Mouse (Mus musculus) kidney, postnatal 0 days (tissue): ENCODE data around the gene Mrpl20. TPM values are rescaled to one million over a fixed set of nuclear protein-coding genes. Genes with fewer than 3 reads are reported as not detected.

Experiments
- ATAC-seq: fragments of 200-750 bp; cut with Nextera tagmentation; replicated peaks from 2 replicates; pipeline ENCODE4 v1.8.0; 2017; ENCODE audit warnings: low read depth, moderate number of reproducible peaks, moderate TSS enrichment, moderate library complexity; ENCODE audit not compliant: low FRiP score
- DNase-seq: peaks from one replicate; pipeline ENCODE4 v3.0.0-alpha.2; 2016; ENCODE audit warnings: low spot score
- H3K27ac ChIP-seq: fragments of 300-500 bp; sonication (generic); 2 replicates; pipeline ENCODE4 v1.5.1; 2014; ENCODE audit warnings: mild to moderate bottlenecking
- H3K27me3 ChIP-seq: fragments of 300-500 bp; sonication (generic); 2 replicates; pipeline ENCODE4 v1.6.1; 2014; ENCODE audit warnings: low read length, mixed read lengths; ENCODE audit not compliant: insufficient read depth
- H3K36me3 ChIP-seq: fragments of 300-500 bp; sonication (generic); 2 replicates; pipeline ENCODE4 v1.6.1; 2014; ENCODE audit warnings: low read length, mixed read lengths; ENCODE audit not compliant: insufficient read depth
- H3K4me1 ChIP-seq: fragments of 300-500 bp; sonication (generic); replicated peaks from 2 replicates; pipeline ENCODE4 v1.6.1; 2014; ENCODE audit warnings: antibody characterized with exemption, low read length, mixed read lengths; ENCODE audit not compliant: insufficient read depth
- H3K4me2 ChIP-seq: fragments of 300-500 bp; sonication (generic); 2 replicates; pipeline ENCODE4 v1.6.1; 2014; ENCODE audit warnings: mild to moderate bottlenecking, low read length, moderate library complexity, mixed read lengths
- H3K4me3 ChIP-seq: fragments of 300-500 bp; sonication (generic); replicated peaks from 2 replicates; pipeline ENCODE4 v1.5.1; 2014; ENCODE audit warnings: low read depth, low read length
- H3K9ac ChIP-seq: fragments of 300-500 bp; sonication (generic); 2 replicates; pipeline ENCODE4 v1.6.1; 2014; ENCODE audit warnings: low read depth, low read length
- H3K9me3 ChIP-seq: fragments of 300-500 bp; sonication (generic); replicated peaks from 2 replicates; pipeline ENCODE4 v1.6.1; 2016; ENCODE audit warnings: low read length, inconsistent platforms, mixed read lengths
- CTCF ChIP-seq: IDR thresholded peaks from 2 replicates; pipeline ENCODE4 v1.5.1; 2016; ENCODE audit warnings: antibody characterized with exemption, low read depth, mild to moderate bottlenecking, moderate library complexity
- WGBS: fragments of 180-500 bp; shearing (Covaris S2); extraction: QIAGEN DNeasy Blood & Tissue Kit; methylation state at CpG from one replicate; pipeline ENCODE4 v1.1.7; 2014; 5-methylcytosine and 5-hydroxymethylcytosine counted together
- polyA plus RNA-seq: library from polyadenylated mRNA; unstranded; fragments of >200 nt; fragmentation: Nextera tagmentation; extraction: Ambion mirVana; gene quantifications from 2 replicates; pipeline ENCODE4 v1.2.1, GENCODE M21; 2015

Mrpl20 gene
- polyA plus RNA-seq, 1 experiment from 2014 or later = 294 TPM

DNA sequence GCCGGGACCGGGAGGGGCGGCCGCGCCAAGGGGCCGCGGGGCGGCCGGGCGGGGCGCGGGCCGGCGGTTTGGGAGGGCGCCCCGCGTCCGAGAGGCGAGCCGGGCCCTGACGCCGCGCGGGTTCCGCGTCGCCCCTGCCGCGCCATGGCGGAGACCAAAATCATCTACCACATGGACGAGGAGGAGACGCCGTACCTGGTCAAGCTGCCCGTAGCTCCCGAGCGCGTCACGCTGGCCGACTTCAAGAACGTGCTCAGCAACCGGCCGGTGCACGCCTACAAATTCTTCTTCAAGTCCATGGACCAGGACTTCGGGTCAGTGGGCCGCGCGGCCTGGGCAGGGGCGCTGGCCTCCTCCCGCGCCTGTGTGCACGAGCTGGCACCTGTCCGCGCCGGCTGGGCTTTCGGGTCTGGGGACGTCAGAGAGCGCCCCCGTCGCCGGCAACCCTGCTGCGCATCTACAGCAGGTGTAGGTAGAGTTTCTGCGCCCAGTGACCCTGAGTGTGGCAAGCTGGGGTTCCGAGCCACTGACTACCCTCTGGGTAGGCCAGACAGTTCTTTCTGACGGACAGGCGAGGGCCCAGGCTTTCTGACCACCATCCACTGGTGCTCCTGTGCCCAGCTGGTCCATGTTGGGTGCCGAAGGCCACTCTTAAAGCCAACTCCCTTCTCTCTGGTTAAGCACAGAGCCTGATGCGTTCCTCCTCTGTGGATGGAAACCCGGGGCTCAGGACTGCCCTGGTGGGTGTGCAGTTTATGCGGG is 45.1 kb downstream of the Mrpl20 start:
- peak overlapping the region; percentile 83 for H3K4me2 ChIP-seq
- peaks cover 17% of the 10 kb centered on the region; the same call in 1 of the 2 replicates for H3K36me3 ChIP-seq
- 1% methylated on average over 62 of the region's 69 CpGs for WGBS
- TF ChIP-seq CTCF = 0 out of 2 replicates have a peak, but pooled peaks have one; percentile 14
- peak overlapping the region; percentile 79 for H3K27ac ChIP-seq
- H3K4me1 ChIP-seq = peaks cover 17% of the 10 kb centered on the region
- peak overlapping the region; percentile 76 for H3K4me3 ChIP-seq
- H3K9ac ChIP-seq = peak overlapping the region; percentile 84
- no peaks in the 10 kb centered on the region for H3K9me3 ChIP-seq
- DNase-seq (peak; percentile 48), ATAC-seq (peak; percentile 47)
- no peaks in the 10 kb centered on the region for H3K27me3 ChIP-seq

DNA sequence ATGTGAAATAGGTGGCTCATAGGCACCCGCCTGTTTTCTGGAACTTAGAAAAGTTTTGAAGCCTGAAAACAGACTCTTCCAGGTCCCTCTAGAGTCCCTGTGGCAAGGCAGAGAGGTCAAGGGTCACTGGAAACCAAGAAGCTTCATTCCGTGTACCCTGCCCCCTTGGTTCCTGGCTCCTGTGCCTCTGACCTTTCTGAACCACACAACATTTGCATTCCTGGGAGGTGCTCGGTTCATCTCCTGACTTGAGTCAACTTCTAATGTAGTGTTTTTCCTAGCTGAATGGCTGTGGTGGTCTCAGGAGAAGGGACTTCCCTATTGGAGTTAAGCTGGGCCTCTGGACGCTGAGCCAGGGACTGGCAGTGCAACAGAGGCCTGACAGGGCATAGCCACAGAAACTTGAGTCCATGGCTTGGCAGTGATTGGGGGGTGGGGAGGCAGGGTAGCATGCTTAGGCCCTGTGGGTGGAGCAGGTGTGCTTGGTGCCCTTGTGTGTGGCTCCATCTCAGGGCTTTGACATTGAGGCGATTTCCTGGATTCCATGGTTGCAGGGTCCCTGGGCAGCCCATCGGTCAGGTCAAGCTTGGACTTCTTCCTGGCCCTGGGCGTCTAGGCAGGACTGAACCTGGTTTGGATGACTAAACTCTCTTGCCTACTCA is 45.9 kb downstream of the Mrpl20 start:
- Histone ChIP-seq H3K27me3 (no peaks in the 10 kb centered on the region), H3K9me3 (no peaks in the 10 kb centered on the region), H3K36me3 (peaks cover 10% of the 10 kb centered on the region; the same call in 1 of the 2 replicates), H3K27ac (peak overlapping the region; percentile 79; the same call in 1 of the 2 replicates), H3K4me2 (peak overlapping the region; percentile 83), H3K9ac (peak overlapping the region; percentile 84), H3K4me3 (peak overlapping the region; percentile 76), H3K4me1 (peaks cover 17% of the 10 kb centered on the region)
- TF ChIP-seq CTCF = no peak
- ATAC-seq = no peak
- no peak for DNase-seq
- 51% methylated on average over 7 of the region's 7 CpGs for WGBS

DNA sequence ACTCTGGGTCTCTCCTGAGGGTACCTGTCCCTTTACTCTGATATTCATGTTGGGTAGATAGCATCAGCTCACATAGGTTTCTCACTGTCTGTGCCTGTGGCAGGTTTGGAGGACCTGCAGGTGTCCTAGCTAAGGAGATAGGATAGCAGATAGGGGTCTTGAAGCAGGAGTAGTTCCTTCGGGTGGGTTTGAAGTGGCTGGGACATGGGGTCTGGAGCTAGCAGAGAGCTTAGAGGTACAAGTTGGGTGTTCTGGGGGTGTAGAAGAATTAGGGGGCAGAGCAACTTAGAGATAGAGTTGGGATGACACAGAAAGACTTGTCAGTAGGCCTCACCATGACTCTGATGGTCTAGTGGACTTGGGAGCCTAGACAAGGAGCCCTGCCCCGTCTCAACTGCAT is 46.7 kb downstream of the Mrpl20 start:
- no peak for ATAC-seq

DNA sequence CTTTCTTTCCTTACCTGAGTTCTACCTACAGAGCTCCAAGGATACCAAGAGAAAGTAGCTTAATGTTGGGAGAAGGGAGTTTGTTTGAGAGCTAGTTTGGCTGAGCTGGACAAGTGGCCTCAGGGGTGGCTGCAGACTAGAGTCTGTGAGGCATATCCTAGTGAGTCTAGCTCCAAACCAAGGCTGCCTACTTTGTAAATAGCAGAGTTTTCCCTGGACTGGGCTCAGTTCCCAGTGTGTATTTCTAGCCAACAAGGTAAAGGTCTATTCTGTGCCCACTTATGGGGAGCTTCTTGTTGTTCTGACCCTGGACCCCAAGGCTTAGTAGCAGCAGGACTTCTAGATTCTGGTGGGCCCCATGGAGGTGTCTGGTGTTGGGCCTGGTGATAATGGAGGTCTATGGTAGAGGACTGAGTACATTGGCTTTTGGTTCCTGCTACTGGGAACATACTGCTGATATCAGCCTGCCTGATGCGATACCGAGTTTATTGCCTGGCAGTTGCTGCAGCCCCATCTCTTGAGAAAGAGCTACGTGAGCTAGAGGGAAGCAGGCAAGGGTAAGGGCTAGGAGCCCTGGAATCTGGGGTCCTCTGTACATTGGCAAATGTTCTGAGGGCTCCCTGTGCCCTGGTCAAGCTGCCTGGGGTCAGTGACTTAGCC is 47.2 kb downstream of the Mrpl20 start:
- no peak overlapping the region for H3K4me3 ChIP-seq
- no peak overlapping the region for H3K9ac ChIP-seq
- H3K4me2 ChIP-seq = no peak overlapping the region
- no peak overlapping the region for H3K27ac ChIP-seq
- peaks cover 17% of the 10 kb centered on the region for H3K4me1 ChIP-seq
- H3K36me3 ChIP-seq = peaks cover 14% of the 10 kb centered on the region; the same call in 1 of the 2 replicates
- ATAC-seq = no peak
- no peak for TF ChIP-seq CTCF
- H3K27me3 ChIP-seq = no peaks in the 10 kb centered on the region
- no peaks in the 10 kb centered on the region for H3K9me3 ChIP-seq
- DNase-seq = no peak
- WGBS = 90% methylated on average over 3 of the region's 3 CpGs

More for the DNA sequence above, 46.7 kb downstream of the Mrpl20 start:
- H3K4me3 ChIP-seq = no peak overlapping the region
- no peaks in the 10 kb centered on the region for H3K27me3 ChIP-seq
- peaks cover 9% of the 10 kb centered on the region; the same call in 1 of the 2 replicates for H3K36me3 ChIP-seq
- H3K9me3 ChIP-seq = no peaks in the 10 kb centered on the region
- 94% methylated on average over 2 of the region's 2 CpGs for WGBS
- no peak for TF ChIP-seq CTCF
- H3K9ac ChIP-seq = no peak overlapping the region
- H3K4me1 ChIP-seq = peaks cover 17% of the 10 kb centered on the region
- DNase-seq = no peak
- no peak overlapping the region for H3K27ac ChIP-seq
- H3K4me2 ChIP-seq = no peak overlapping the region

DNA sequence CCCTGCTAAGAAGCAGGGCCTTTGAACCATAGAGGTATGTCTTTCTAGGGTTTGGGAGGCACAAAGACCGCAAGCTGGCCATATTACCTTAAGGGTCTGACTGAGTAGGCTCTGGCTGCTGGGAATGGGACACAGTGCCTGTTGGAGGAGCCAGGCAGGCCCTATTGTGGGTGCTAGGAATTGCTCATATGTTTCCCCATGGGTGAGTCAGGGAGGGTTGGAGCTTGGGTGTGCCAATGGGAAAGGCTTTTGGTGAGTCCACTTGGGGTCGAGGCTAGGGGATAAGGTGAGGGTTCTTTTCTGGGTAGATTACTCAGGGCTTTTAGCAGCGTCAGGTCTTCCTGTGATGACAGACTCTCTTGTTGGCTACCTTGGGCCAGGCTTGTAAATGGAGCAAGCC is 48.7 kb downstream of the Mrpl20 start:
- WGBS = 87% methylated on average over 3 of the region's 3 CpGs
- no peaks in the 10 kb centered on the region for H3K9me3 ChIP-seq
- no peak for ATAC-seq
- H3K4me1 ChIP-seq = peaks cover 17% of the 10 kb centered on the region
- no peak for DNase-seq
- no peak overlapping the region for H3K4me2 ChIP-seq
- H3K27me3 ChIP-seq = no peaks in the 10 kb centered on the region
- peaks cover 28% of the 10 kb centered on the region for H3K36me3 ChIP-seq
- TF ChIP-seq CTCF = no peak
- no peak overlapping the region for H3K9ac ChIP-seq
- no peak overlapping the region for H3K27ac ChIP-seq
- no peak overlapping the region for H3K4me3 ChIP-seq

DNA sequence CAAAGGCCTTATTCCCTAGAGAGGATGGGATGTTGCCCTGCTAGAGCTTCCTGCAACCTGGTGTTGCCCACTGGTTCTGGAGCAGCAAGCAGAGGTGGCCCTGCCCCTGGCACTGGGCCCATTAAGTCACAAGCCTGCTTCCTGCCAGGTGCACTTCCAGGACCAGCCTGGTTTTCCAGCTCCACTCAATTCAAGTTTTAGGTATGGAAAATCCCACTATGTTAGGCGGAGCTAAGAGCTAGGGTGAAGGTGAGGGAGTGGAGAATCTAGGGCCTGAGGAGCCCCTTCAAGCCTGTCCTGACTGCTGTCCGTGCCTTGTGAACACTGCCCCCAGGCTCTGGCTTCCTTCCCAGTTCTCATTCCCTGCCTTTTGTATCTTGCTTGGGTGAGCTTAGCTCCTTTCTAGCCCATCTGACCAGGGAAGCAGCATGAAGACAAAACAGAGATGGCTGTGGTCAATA is 49.3 kb downstream of the Mrpl20 start:
- no peak overlapping the region for H3K4me2 ChIP-seq
- ATAC-seq = no peak
- peaks cover 34% of the 10 kb centered on the region for H3K36me3 ChIP-seq

More for the DNA sequence above, 49.3 kb downstream of the Mrpl20 start:
- no peak for DNase-seq
- no peak for TF ChIP-seq CTCF
- peaks cover 12% of the 10 kb centered on the region for H3K4me1 ChIP-seq
- no peaks in the 10 kb centered on the region for H3K27me3 ChIP-seq
- H3K9me3 ChIP-seq = no peaks in the 10 kb centered on the region
- no peak overlapping the region for H3K27ac ChIP-seq
- 73% methylated on average over 2 of the region's 2 CpGs for WGBS
- no peak overlapping the region for H3K4me3 ChIP-seq
- no peak overlapping the region for H3K9ac ChIP-seq
